Mouse (Mus musculus) myocyte (in vitro differentiated cells): ENCODE results near the gene Spata21. TPM values are rescaled to one million over a fixed set of nuclear protein-coding genes. Genes with fewer than 3 reads are reported as not detected.
"Not testable (repeated sequence)": the region's sequence is repeated elsewhere in the genome, so short reads cannot be mapped to it uniquely, and the experiment has no call there.

Experiments used
- H3K27me3 ChIP-seq: one replicate; pipeline ENCODE4 v1.6.1; 2011; ENCODE audit not compliant: control insufficient read depth, insufficient read depth, insufficient read length
- H3K36me3 ChIP-seq: one replicate; pipeline ENCODE4 v1.6.1; 2011; ENCODE audit not compliant: control insufficient read depth, insufficient read depth
- H3K4me2 ChIP-seq: one replicate; pipeline ENCODE4 v1.6.1; 2011; ENCODE audit warnings: low read depth, control low read depth
- H3K4me3 ChIP-seq: one replicate; pipeline ENCODE4 v1.5.1; 2011; ENCODE audit warnings: mild to moderate bottlenecking, control low read depth, moderate library complexity
- H3K79me2 ChIP-seq: one replicate; pipeline ENCODE4 v1.6.1; 2011; ENCODE audit not compliant: control insufficient read depth, insufficient read depth
- H3ac ChIP-seq: one replicate; pipeline ENCODE4 v1.6.1; 2011; ENCODE audit not compliant: control insufficient read depth, insufficient read length
- CEBPB ChIP-seq: IDR thresholded peaks from 2 replicates; pipeline ENCODE4 v1.6.1; 2011; ENCODE audit warnings: mild to moderate bottlenecking, moderate library complexity; ENCODE audit not compliant: poor library complexity, insufficient read depth, severe bottlenecking
- E2F4 ChIP-seq: IDR thresholded peaks from one replicate; pipeline ENCODE4 v1.6.1; 2011; ENCODE audit warnings: mild to moderate bottlenecking, control low read depth, moderate library complexity; ENCODE audit not compliant: insufficient read depth
- MAX ChIP-seq: IDR thresholded peaks from one replicate; pipeline ENCODE4 v1.6.1; 2011; ENCODE audit warnings: low read depth, mild to moderate bottlenecking, control low read depth
- MYOD1 ChIP-seq, 3 experiments: IDR thresholded peaks; one replicate each; pipeline ENCODE4 v1.6.1; 2011; ENCODE audit warnings: control low read depth in 2 of 3, low read depth in 2 of 3, mild to moderate bottlenecking in 2 of 3, moderate library complexity in 1 of 3; ENCODE audit not compliant: insufficient read length in 2 of 3, control insufficient read depth in 1 of 3
- MYOG ChIP-seq, 3 experiments: IDR thresholded peaks; one replicate each; pipeline ENCODE4 v1.6.1; 2011; ENCODE audit warnings: control low read depth in 2 of 3, low read depth in 2 of 3, mild to moderate bottlenecking in 2 of 3; ENCODE audit not compliant: insufficient read length in 2 of 3, control insufficient read depth in 1 of 3, insufficient read depth in 1 of 3
- POLR2A ChIP-seq: IDR thresholded peaks from one replicate; pipeline ENCODE4 v1.6.1; 2011; ENCODE audit warnings: low read depth, mild to moderate bottlenecking, control low read depth, moderate library complexity; ENCODE audit not compliant: insufficient read length
- POLR2AphosphoS2 ChIP-seq: IDR thresholded peaks from one replicate; pipeline ENCODE4 v1.6.1; 2011; ENCODE audit warnings: low read depth, control low read depth; ENCODE audit not compliant: insufficient read length
- REST ChIP-seq: IDR thresholded peaks from one replicate; pipeline ENCODE4 v1.6.1; 2011; ENCODE audit warnings: mild to moderate bottlenecking, control low read depth, moderate library complexity; ENCODE audit not compliant: insufficient read depth, insufficient read length
- SRF ChIP-seq: IDR thresholded peaks from one replicate; pipeline ENCODE4 v1.6.1; 2011; ENCODE audit warnings: low read depth; ENCODE audit not compliant: control insufficient read depth, insufficient read length
- TCF12 ChIP-seq: IDR thresholded peaks from one replicate; pipeline ENCODE4 v1.6.1; 2011; ENCODE audit warnings: mild to moderate bottlenecking, control low read depth; ENCODE audit not compliant: poor library complexity, insufficient read depth, severe bottlenecking
- TCF3 ChIP-seq: IDR thresholded peaks from one replicate; pipeline ENCODE4 v1.6.1; 2011; ENCODE audit warnings: low read depth, control low read depth; ENCODE audit not compliant: insufficient read length
- USF1 ChIP-seq: IDR thresholded peaks from one replicate; pipeline ENCODE4 v1.6.1; 2011; ENCODE audit warnings: low read depth, mild to moderate bottlenecking, control low read depth, moderate library complexity
- polyA plus RNA-seq: library from polyadenylated mRNA; unstranded; fragments of >200 nt; fragmentation: generic; extraction: Trizol; gene quantifications from one replicate; pipeline ENCODE4 v1.2.1, GENCODE M21; 2012; ENCODE audit warnings: missing spikeins

The Spata21 gene
- polyA plus RNA-seq, 1 experiment = not detected

GRCm38 (mm10) chr4:141139116-141139970 lies 51.2 kb downstream of the Spata21 start, which contains the start of gene Szrd1:
Gene Szrd1 (minus strand): TSS chr4:141139775.
- H3ac ChIP-seq = peak within 1 kb of the TSS; percentile 72
- H3K4me3 ChIP-seq = peak within 1 kb of the TSS; percentile 65
- TF ChIP-seq TCF12 (no peak), SRF (no peak), REST (no peak), MYOD1 (IDR thresholded peaks at IDR 0.05; ENCODE audit: control insufficient read depth in 1 of 3, insufficient read length in 2 of 3, low read depth in 2 of 3) (no peak), POLR2AphosphoS2 (peak; percentile 77), POLR2A (peak; percentile 86)
- H3K79me2 ChIP-seq = peaks cover 48% of the 10 kb centered on the region
- no peaks in the 10 kb centered on the region for H3K27me3 ChIP-seq
- no peaks in the 10 kb centered on the region for H3K36me3 ChIP-seq
- peak within 1 kb of the TSS; percentile 95 for H3K4me2 ChIP-seq

GRCm38 (mm10) chr4:141140354-141140753 lies 52.2 kb downstream of the Spata21 start:
- not testable (repeated sequence) for H3K4me2 ChIP-seq, H3K27me3 ChIP-seq, H3ac ChIP-seq, H3K36me3 ChIP-seq
- Histone ChIP-seq H3K79me2 (peaks cover 38% of the 10 kb centered on the region), H3K4me3 (peak overlapping the region; percentile 65)

DNA sequence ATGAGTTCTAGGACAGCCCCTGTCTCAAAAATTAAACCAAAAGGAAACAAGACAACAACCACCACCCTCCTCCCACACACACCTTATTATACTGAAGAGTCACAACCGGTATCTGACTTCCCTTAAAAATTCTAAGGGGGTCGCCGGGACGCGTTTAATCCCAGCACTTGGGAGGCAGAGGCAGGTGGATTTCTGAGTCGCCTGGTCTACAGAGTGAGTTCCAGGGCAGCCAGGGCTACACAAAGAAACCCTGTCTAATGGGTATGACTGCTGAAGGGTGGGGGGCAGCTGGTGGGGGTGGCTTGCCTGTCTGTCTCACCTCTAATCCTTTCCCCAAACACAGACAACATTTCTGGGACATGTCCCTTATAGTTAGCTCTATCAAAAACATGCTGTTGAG lies 52.8 kb downstream of the Spata21 start:
- H3K27me3 ChIP-seq = no peaks in the 10 kb centered on the region
- peaks cover 32% of the 10 kb centered on the region for H3K79me2 ChIP-seq
- H3K4me3 ChIP-seq = no peak overlapping the region
- no peak overlapping the region for H3ac ChIP-seq
- H3K4me2 ChIP-seq = no peak overlapping the region
- H3K36me3 ChIP-seq = no peaks in the 10 kb centered on the region
- no peak for TF ChIP-seq TCF3

GRCm38 (mm10) chr4:141142285-141142811 lies 54.2 kb downstream of the Spata21 start:
- Histone ChIP-seq H3K4me2 (peak overlapping the region; percentile 90), H3ac (no peak overlapping the region), H3K4me3 (peak overlapping the region; percentile 5), H3K36me3 (no peaks in the 10 kb centered on the region), H3K79me2 (peaks cover 18% of the 10 kb centered on the region), H3K27me3 (no peaks in the 10 kb centered on the region)
- TF ChIP-seq MYOG (IDR thresholded peaks at IDR 0.05; ENCODE audit: control insufficient read depth in 1 of 3, insufficient read depth in 1 of 3, insufficient read length in 2 of 3, low read depth in 2 of 3) = no peak
- no peak for TF ChIP-seq USF1
- no peak for TF ChIP-seq SRF
- no peak for TF ChIP-seq POLR2AphosphoS2
- no peak for TF ChIP-seq MYOD1 (IDR thresholded peaks at IDR 0.05; ENCODE audit: control insufficient read depth in 1 of 3, insufficient read length in 2 of 3, low read depth in 2 of 3)
- TF ChIP-seq CEBPB = no peak
- no peak for TF ChIP-seq E2F4
- TF ChIP-seq MAX = no peak
- no peak for TF ChIP-seq POLR2A
- no peak for TF ChIP-seq REST
- no peak for TF ChIP-seq TCF12

GRCm38 (mm10) chr4:141145124-141145523 lies 57.0 kb downstream of the Spata21 start:
- H3K4me2 ChIP-seq, H3K27me3 ChIP-seq, H3ac ChIP-seq, H3K4me3 ChIP-seq, H3K36me3 ChIP-seq: not testable (repeated sequence)
- H3K79me2 ChIP-seq = peaks cover 20% of the 10 kb centered on the region

DNA sequence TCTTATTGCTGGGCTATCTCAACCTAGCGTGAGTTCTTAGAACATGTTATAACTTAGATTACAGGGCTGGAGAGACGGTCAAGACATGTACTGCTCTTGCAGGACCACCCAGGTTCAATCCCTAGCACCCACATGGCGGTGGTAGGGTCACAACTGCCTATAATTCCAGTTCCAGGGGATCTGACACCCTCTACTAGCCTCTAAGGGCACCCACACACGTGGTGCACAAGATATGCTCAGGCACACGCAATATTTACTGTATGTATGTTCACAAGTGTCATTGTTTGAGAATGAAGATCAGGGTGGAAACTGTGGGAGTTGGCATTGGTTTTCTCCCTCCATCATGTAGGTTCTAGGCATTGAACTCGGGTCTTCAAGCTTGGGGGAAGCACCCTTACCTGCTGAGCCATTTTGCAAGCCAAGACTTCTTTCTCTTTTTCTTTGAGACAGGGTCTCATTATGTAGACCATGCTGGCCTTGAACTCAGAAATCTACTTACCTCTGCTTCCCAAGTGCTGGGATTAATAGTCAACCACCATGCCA lies 58.4 kb downstream of the Spata21 start:
- H3K36me3 ChIP-seq = no peaks in the 10 kb centered on the region
- H3K4me3 ChIP-seq = peak overlapping the region; percentile 73
- TF ChIP-seq TCF12 (no peak), E2F4 (no peak), MAX (no peak), SRF (no peak), CEBPB (no peak)
- no peak overlapping the region for H3ac ChIP-seq
- H3K4me2 ChIP-seq = peak overlapping the region; percentile 95
- peaks cover 35% of the 10 kb centered on the region for H3K79me2 ChIP-seq
- no peaks in the 10 kb centered on the region for H3K27me3 ChIP-seq
